Mouse (Mus musculus) MEL (cell line): Measurements from ENCODE around the gene Acaa1b. TPM values are rescaled to one million over a fixed set of nuclear protein-coding genes. Genes with fewer than 3 reads are reported as not detected.

Source experiments
- DNase-seq: peaks from one replicate; pipeline ENCODE4 v3.0.0; 2011; ENCODE audit warnings: low read depth, low spot score
- H3K27ac ChIP-seq: 2 replicates; pipeline ENCODE4 v1.5.1; 2012; ENCODE audit warnings: low read depth, mild to moderate bottlenecking, control low read depth, low read length, moderate library complexity; ENCODE audit not compliant: control insufficient read depth
- H3K27me3 ChIP-seq, 2 experiments: fragments of 150-350 bp in 1 of 2; sonication (generic) in 1 of 2; 2 replicates each; pipeline ENCODE4 v1.6.1; 2012; ENCODE audit warnings: low read length in 2 of 2, mild to moderate bottlenecking in 2 of 2, improper control_type of control experiment in 1 of 2, moderate library complexity in 1 of 2; ENCODE audit not compliant: insufficient read depth in 2 of 2, control insufficient read depth in 1 of 2
- H3K36me3 ChIP-seq, 2 experiments: 2 replicates each; pipeline ENCODE4 v1.6.1; 2012 to 2014; ENCODE audit warnings: low read length in 2 of 2, improper control_type of control experiment in 1 of 2, inconsistent platforms in 1 of 2, mild to moderate bottlenecking in 1 of 2; ENCODE audit not compliant: insufficient read depth in 2 of 2, control insufficient read depth in 1 of 2
- H3K4me1 ChIP-seq, 2 experiments: fragments of 150-350 bp in 1 of 2; sonication (generic) in 1 of 2; 2 replicates each; pipeline ENCODE4 v1.6.1; 2012; ENCODE audit warnings: low read length in 2 of 2, improper control_type of control experiment in 1 of 2, mild to moderate bottlenecking in 1 of 2; ENCODE audit not compliant: insufficient read depth in 2 of 2, control insufficient read depth in 1 of 2
- H3K4me3 ChIP-seq, 2 experiments: fragments of 150-350 bp in 1 of 2; sonication (generic) in 1 of 2; 2 replicates each; pipeline ENCODE4 v1.5.1; 2012; ENCODE audit warnings: low read depth in 2 of 2, low read length in 2 of 2, mild to moderate bottlenecking in 2 of 2, moderate library complexity in 2 of 2, control low read depth in 1 of 2, improper control_type of control experiment in 1 of 2; ENCODE audit not compliant: control insufficient read depth in 1 of 2, insufficient read depth in 1 of 2
- H3K79me2 ChIP-seq: 2 replicates; pipeline ENCODE4 v1.6.1; 2012; ENCODE audit warnings: mild to moderate bottlenecking, low read length, moderate library complexity; ENCODE audit not compliant: control insufficient read depth, poor library complexity, insufficient read depth
- H3K9ac ChIP-seq: 2 replicates; pipeline ENCODE4 v1.6.1; 2012; ENCODE audit warnings: low read depth, mild to moderate bottlenecking, control low read depth, low read length, moderate library complexity; ENCODE audit not compliant: control insufficient read depth, poor library complexity, severe bottlenecking
- H3K9me3 ChIP-seq: fragments of 150-350 bp; sonication (generic); replicated peaks from 2 replicates; pipeline ENCODE4 v1.6.1; 2012; ENCODE audit warnings: mild to moderate bottlenecking, low read length, improper control_type of control experiment, moderate library complexity; ENCODE audit not compliant: insufficient read depth
- E2F4 ChIP-seq: IDR thresholded peaks from 2 replicates; pipeline ENCODE4 v1.6.1; 2011; ENCODE audit warnings: low read depth, low read length, improper control_type of control experiment, borderline replicate concordance
- ELF1 ChIP-seq: IDR thresholded peaks from 2 replicates; pipeline ENCODE4 v1.6.1; 2014; ENCODE audit warnings: low read depth, mild to moderate bottlenecking, inconsistent platforms, low read length, improper control_type of control experiment, moderate library complexity
- EP300 ChIP-seq, 2 experiments: IDR thresholded peaks; 2 replicates each; pipeline ENCODE4 v1.6.1; 2011; ENCODE audit warnings: improper control_type of control experiment in 2 of 2, low read length in 2 of 2, low read depth in 1 of 2, mild to moderate bottlenecking in 1 of 2
- GATA1 ChIP-seq: IDR thresholded peaks from 2 replicates; pipeline ENCODE4 v1.6.1; 2011; ENCODE audit warnings: low read depth, low read length, improper control_type of control experiment
- HCFC1 ChIP-seq: IDR thresholded peaks from 2 replicates; pipeline ENCODE4 v1.6.1; 2012; ENCODE audit warnings: low read depth, mild to moderate bottlenecking, inconsistent platforms, low read length, improper control_type of control experiment, moderate library complexity
- JUND ChIP-seq: IDR thresholded peaks from 2 replicates; pipeline ENCODE4 v1.6.1; 2011; ENCODE audit warnings: low read depth, mild to moderate bottlenecking, improper control_type of control experiment, low read length
- MEF2A ChIP-seq: IDR thresholded peaks from 2 replicates; pipeline ENCODE4 v1.6.1; 2014; ENCODE audit warnings: low read depth, mild to moderate bottlenecking, inconsistent platforms, low read length, improper control_type of control experiment; ENCODE audit not compliant: poor library complexity, insufficient replicate concordance, severe bottlenecking; ENCODE audit errors: extremely low read depth
- MYB ChIP-seq: IDR thresholded peaks from 2 replicates; pipeline ENCODE4 v1.6.1; 2011; ENCODE audit warnings: mild to moderate bottlenecking, low read depth, low read length, improper control_type of control experiment
- MYC ChIP-seq: IDR thresholded peaks from 2 replicates; pipeline ENCODE4 v1.6.1; 2011; ENCODE audit warnings: low read depth, mild to moderate bottlenecking, low read length, improper control_type of control experiment, moderate library complexity
- NRF1 ChIP-seq: IDR thresholded peaks from 2 replicates; pipeline ENCODE4 v1.6.1; 2014; ENCODE audit warnings: low read depth, mild to moderate bottlenecking, inconsistent platforms, low read length, improper control_type of control experiment, moderate library complexity; ENCODE audit not compliant: poor library complexity, insufficient read depth, severe bottlenecking
- POLR2AphosphoS2 ChIP-seq: IDR thresholded peaks from 2 replicates; pipeline ENCODE4 v1.6.1; 2011; ENCODE audit warnings: low read length, improper control_type of control experiment
- POLR2AphosphoS5 ChIP-seq: IDR thresholded peaks from 2 replicates; pipeline ENCODE4 v1.6.1; 2012; ENCODE audit warnings: low read depth, borderline replicate concordance, mild to moderate bottlenecking, inconsistent platforms, low read length, moderate library complexity, mixed read lengths
- RCOR1 ChIP-seq: IDR thresholded peaks from 2 replicates; pipeline ENCODE4 v1.6.1; 2012; ENCODE audit warnings: low read depth, mild to moderate bottlenecking, inconsistent platforms, low read length, improper control_type of control experiment
- TAL1 ChIP-seq: IDR thresholded peaks from 2 replicates; pipeline ENCODE4 v1.6.1; 2012; ENCODE audit warnings: mild to moderate bottlenecking, inconsistent platforms, low read length, moderate library complexity, mixed read lengths
- TBP ChIP-seq: IDR thresholded peaks from 2 replicates; pipeline ENCODE4 v1.8.0; 2011; ENCODE audit warnings: low read depth, low read length, improper control_type of control experiment
- TCF12 ChIP-seq: IDR thresholded peaks from 2 replicates; pipeline ENCODE4 v1.6.1; 2014; ENCODE audit warnings: low read depth, mild to moderate bottlenecking, inconsistent platforms, low read length, improper control_type of control experiment, moderate library complexity
- UBTF ChIP-seq: IDR thresholded peaks from 2 replicates; pipeline ENCODE4 v1.6.1; 2012; ENCODE audit warnings: low read depth, mild to moderate bottlenecking, inconsistent platforms, low read length, improper control_type of control experiment, moderate library complexity, borderline replicate concordance; ENCODE audit not compliant: insufficient read depth
- USF1 ChIP-seq: IDR thresholded peaks from 2 replicates; pipeline ENCODE4 v1.6.1; 2014; ENCODE audit warnings: low read depth, mild to moderate bottlenecking, inconsistent platforms, low read length, improper control_type of control experiment, moderate library complexity
- USF2 ChIP-seq, 2 experiments: IDR thresholded peaks; 2 replicates each; pipeline ENCODE4 v1.6.1; 2011 to 2012; ENCODE audit warnings: improper control_type of control experiment in 2 of 2, low read length in 2 of 2, borderline replicate concordance in 1 of 2, inconsistent platforms in 1 of 2, low read depth in 1 of 2, mild to moderate bottlenecking in 1 of 2; ENCODE audit not compliant: insufficient read depth in 1 of 2
- ZMIZ1 ChIP-seq: IDR thresholded peaks from 2 replicates; pipeline ENCODE4 v1.6.1; 2012; ENCODE audit warnings: low read depth, mild to moderate bottlenecking, inconsistent platforms, low read length, improper control_type of control experiment, moderate library complexity
- ZNF384 ChIP-seq: IDR thresholded peaks from 2 replicates; pipeline ENCODE4 v1.6.1; 2012; ENCODE audit warnings: low read depth, mild to moderate bottlenecking, inconsistent platforms, low read length, improper control_type of control experiment
- polyA plus RNA-seq, 2 experiments: library from polyadenylated mRNA; stranded (reverse) in 1 of 2; unstranded in 1 of 2; fragments of >175 nt in 1 of 2; fragments of >200 nt in 1 of 2; gene quantifications; 2 replicates each; pipeline versions ENCODE4 v1.2.1 to v1.2.4; 2012; ENCODE audit warnings: low replicate concordance in 2 of 2, low read depth in 1 of 2; ENCODE audit not compliant: insufficient read length in 2 of 2, insufficient read depth in 1 of 2, missing spikeins in 1 of 2
- total RNA-seq: library from RNA; depleted of rRNA; stranded (reverse); fragments of 300-350 nt; gene quantifications from 2 replicates; pipeline ENCODE4 v1.2.3, GENCODE M21; 2012

Gene Acaa1b
- total and polyA plus RNA-seq, 3 experiments = 1.3 to 1.9 TPM; not detected in 1

DNA sequence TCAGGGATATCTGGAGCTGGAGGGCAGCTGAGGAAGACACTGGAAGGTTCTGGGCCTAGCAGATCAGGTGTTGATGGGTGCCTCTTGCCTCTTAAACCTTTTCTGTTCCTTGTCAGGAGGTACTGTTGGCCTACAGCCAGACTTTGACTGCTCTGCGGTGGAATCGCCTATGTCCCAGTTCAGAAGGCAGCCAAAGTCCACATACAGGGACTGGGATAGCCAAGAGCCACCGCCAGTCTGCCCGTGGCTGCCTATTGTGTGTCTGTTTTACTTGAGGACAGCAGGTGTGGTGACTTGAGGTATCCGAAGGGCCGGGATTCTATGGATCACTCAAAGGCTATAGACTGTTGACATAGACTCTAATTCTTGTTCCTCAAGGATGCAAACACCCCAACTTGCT lies 8.7 kb upstream of the Acaa1b start:
- no peak for DNase-seq
- Histone ChIP-seq H3K79me2 (no peaks in the 10 kb centered on the region), H3K4me3 (no peak overlapping the region), H3K9me3 (no peaks in the 10 kb centered on the region), H3K27me3 (peaks cover 0 to 8% of the 10 kb centered on the region in 2 experiments; a peak in 3 of 4 replicates), H3K36me3 (no peaks in the 10 kb centered on the region), H3K9ac (no peak overlapping the region), H3K4me1 (no peaks in the 10 kb centered on the region), H3K27ac (no peak overlapping the region)
- TF ChIP-seq TBP (no peak), RCOR1 (no peak), ELF1 (no peak), NRF1 (no peak), USF1 (no peak), USF2 (IDR thresholded peaks at IDR 0.05; ENCODE audit: borderline replicate concordance in 1 of 2, insufficient read depth in 1 of 2, low read depth in 1 of 2, low read length in 2 of 2) (no peak), TAL1 (no peak), JUND (no peak), E2F4 (no peak), EP300 (IDR thresholded peaks at IDR 0.05; ENCODE audit: low read depth in 1 of 2, low read length in 2 of 2) (no peak), UBTF (no peak), TCF12 (no peak)

DNA sequence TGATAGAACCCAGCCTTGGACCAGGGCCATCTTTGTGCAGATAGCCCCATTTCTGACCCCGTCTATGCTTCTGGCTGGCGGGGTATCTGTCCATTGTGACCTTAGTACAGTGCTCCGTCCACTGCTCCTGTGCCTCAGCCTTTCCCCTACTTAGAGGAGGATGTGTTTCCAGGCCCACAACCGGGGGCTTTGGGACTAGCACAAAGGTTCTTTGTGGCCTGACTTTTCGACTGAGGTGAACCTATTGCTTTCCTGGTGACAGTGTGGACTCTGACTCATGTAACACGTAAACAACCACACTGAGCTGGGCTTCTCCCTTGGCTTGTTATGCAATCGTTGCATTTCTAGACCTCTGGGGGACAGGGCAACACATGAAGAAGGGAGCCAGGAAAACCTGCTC lies 7.8 kb upstream of the Acaa1b start:
- Histone ChIP-seq H3K36me3 (no peaks in the 10 kb centered on the region), H3K27me3 (peaks cover 0 to 8% of the 10 kb centered on the region in 2 experiments; a peak in 3 of 4 replicates), H3K9me3 (no peaks in the 10 kb centered on the region), H3K9ac (no peak overlapping the region), H3K79me2 (no peaks in the 10 kb centered on the region), H3K27ac (no peak overlapping the region), H3K4me1 (no peaks in the 10 kb centered on the region), H3K4me3 (no peak overlapping the region)
- TF ChIP-seq ZNF384 = no peak
- no peak for TF ChIP-seq POLR2AphosphoS5
- TF ChIP-seq MYB = no peak
- TF ChIP-seq TAL1 = no peak
- no peak for TF ChIP-seq E2F4
- TF ChIP-seq ZMIZ1 = no peak
- no peak for TF ChIP-seq MEF2A
- no peak for TF ChIP-seq HCFC1
- TF ChIP-seq NRF1 = no peak
- no peak for TF ChIP-seq MYC
- no peak for TF ChIP-seq USF1
- no peak for TF ChIP-seq POLR2AphosphoS2
- TF ChIP-seq GATA1 = no peak
- DNase-seq = no peak
